Mouse (Mus musculus) macrophage (primary cell): ENCODE data around the gene Myof. TPM values are rescaled to one million over a fixed set of nuclear protein-coding genes. Genes with fewer than 3 reads are reported as not detected.

Source experiments
- H3K27ac ChIP-seq: fragments of 350-480 bp; formaldehyde crosslinking; 2 replicates; pipeline ENCODE4 v1.9.0; 2021
- H3K36me3 ChIP-seq: fragments of 350-480 bp; formaldehyde crosslinking; 2 replicates; pipeline ENCODE4 v1.9.0; 2021; ENCODE audit errors: inconsistent target
- H3K4me3 ChIP-seq: fragments of 350-480 bp; formaldehyde crosslinking; 2 replicates; pipeline ENCODE4 v1.9.0; 2021; ENCODE audit errors: inconsistent target
- H3K79me2 ChIP-seq: fragments of 350-480 bp; formaldehyde crosslinking; 2 replicates; pipeline ENCODE4 v1.9.0; 2021; ENCODE audit errors: inconsistent target
- WGBS: methylation state at CpG from one replicate; pipeline ENCODE4 v1.1.7; 2026; ENCODE audit warnings: inconsistent platforms; ENCODE audit not compliant: missing documents; 5-methylcytosine and 5-hydroxymethylcytosine counted together
- polyA plus RNA-seq: library from polyadenylated mRNA; stranded (reverse); fragments of 250-400 nt; gene quantifications from 3 replicates; pipeline ENCODE4 v1.2.4, GENCODE M21; 2018; ENCODE audit warnings: inconsistent platforms

Gene Myof
- polyA plus RNA-seq, 1 experiment from 2014 or later: 281 TPM

GRCm38 (mm10) chr19:37960791-37961190 is 82.6 kb downstream of the Myof start:
- no peak overlapping the region for H3K4me3 ChIP-seq
- H3K27ac ChIP-seq: no peak overlapping the region
- WGBS: 91% methylated on average over 9 of the region's 9 CpGs
- no peaks in the 10 kb centered on the region for H3K79me2 ChIP-seq
- peaks cover 21% of the 10 kb centered on the region; the same call in 1 of the 2 replicates for H3K36me3 ChIP-seq

- Histone ChIP-seq H3K36me3 (peaks cover 21% of the 10 kb centered on the region), H3K27ac (no peak overlapping the region), H3K4me3 (no peak overlapping the region), H3K79me2 (no peaks in the 10 kb centered on the region)
- 56% methylated on average over 10 of the region's 10 CpGs for WGBS
These were observed 83.7 kb downstream of the Myof start for GRCm38 (mm10) chr19:37959543-37960215.

GRCm38 (mm10) chr19:37959076-37959475 is 84.3 kb downstream of the Myof start:
- 92% methylated on average over 4 of the region's 6 CpGs for WGBS
- peaks cover 27% of the 10 kb centered on the region for H3K36me3 ChIP-seq
- H3K4me3 ChIP-seq: no peak overlapping the region
- no peaks in the 10 kb centered on the region for H3K79me2 ChIP-seq
- H3K27ac ChIP-seq: no peak overlapping the region

GRCm38 (mm10) chr19:37957256-37957655 is 86.1 kb downstream of the Myof start:
- 24% methylated on average over 7 of the region's 7 CpGs for WGBS
- H3K36me3 ChIP-seq: peaks cover 44% of the 10 kb centered on the region
- H3K4me3 ChIP-seq: no peak overlapping the region
- H3K79me2 ChIP-seq: no peaks in the 10 kb centered on the region
- H3K27ac ChIP-seq: peak overlapping the region; percentile 41

GRCm38 (mm10) chr19:37956006-37956405 is 87.4 kb downstream of the Myof start:
- Histone ChIP-seq H3K79me2 (no peaks in the 10 kb centered on the region), H3K4me3 (no peak overlapping the region), H3K36me3 (peaks cover 56% of the 10 kb centered on the region), H3K27ac (peak overlapping the region; percentile 57)
- WGBS: 69% methylated on average over 3 of the region's 3 CpGs

GRCm38 (mm10) chr19:37955425-37956001 is 87.9 kb downstream of the Myof start:
- H3K4me3 ChIP-seq: no peak overlapping the region
- H3K27ac ChIP-seq: peak overlapping the region; percentile 57
- no peaks in the 10 kb centered on the region for H3K79me2 ChIP-seq
- H3K36me3 ChIP-seq: peaks cover 61% of the 10 kb centered on the region
- WGBS: 28% methylated on average over 6 of the region's 7 CpGs

- H3K36me3 ChIP-seq: peaks cover 63% of the 10 kb centered on the region
- H3K79me2 ChIP-seq: no peaks in the 10 kb centered on the region
- H3K27ac ChIP-seq: peak overlapping the region; percentile 57; the same call in 1 of the 2 replicates
- WGBS: 80% methylated on average over 5 of the region's 5 CpGs
- no peak overlapping the region for H3K4me3 ChIP-seq
These were observed 88.6 kb downstream of the Myof start for GRCm38 (mm10) chr19:37954772-37955171.

- H3K4me3 ChIP-seq: no peak overlapping the region
- peaks cover 68% of the 10 kb centered on the region for H3K36me3 ChIP-seq
- H3K79me2 ChIP-seq: no peaks in the 10 kb centered on the region
- WGBS: 92% methylated on average over 8 of the region's 8 CpGs
- no peak overlapping the region for H3K27ac ChIP-seq
These were observed 89.1 kb downstream of the Myof start for GRCm38 (mm10) chr19:37954236-37954635.

GRCm38 (mm10) chr19:37946696-37947095 is 96.7 kb downstream of the Myof start:
- Histone ChIP-seq H3K36me3 (peaks cover 97% of the 10 kb centered on the region), H3K79me2 (no peaks in the 10 kb centered on the region), H3K4me3 (no peak overlapping the region), H3K27ac (no peak overlapping the region)
- WGBS: 69% methylated on average over 4 of the region's 4 CpGs

GRCm38 (mm10) chr19:37946053-37946452 is 97.3 kb downstream of the Myof start:
- Histone ChIP-seq H3K79me2 (no peaks in the 10 kb centered on the region), H3K4me3 (no peak overlapping the region), H3K36me3 (peaks cover 97% of the 10 kb centered on the region), H3K27ac (no peak overlapping the region)
- 88% methylated on average over 8 of the region's 8 CpGs for WGBS

- Histone ChIP-seq H3K79me2 (no peaks in the 10 kb centered on the region), H3K36me3 (peaks cover 96% of the 10 kb centered on the region), H3K4me3 (no peak overlapping the region), H3K27ac (no peak overlapping the region)
- WGBS: 66% methylated on average over 8 of the region's 10 CpGs
These were observed 104.2 kb downstream of the Myof start for GRCm38 (mm10) chr19:37939203-37939602.

- Histone ChIP-seq H3K36me3 (peaks cover 96% of the 10 kb centered on the region), H3K79me2 (no peaks in the 10 kb centered on the region), H3K27ac (no peak overlapping the region), H3K4me3 (no peak overlapping the region)
These were observed 106.3 kb downstream of the Myof start for GRCm38 (mm10) chr19:37937092-37937491.

- H3K36me3 ChIP-seq: peaks cover 97% of the 10 kb centered on the region
- H3K27ac ChIP-seq: no peak overlapping the region
- 96% methylated on average over 6 of the region's 6 CpGs for WGBS
- H3K79me2 ChIP-seq: no peaks in the 10 kb centered on the region
- no peak overlapping the region for H3K4me3 ChIP-seq
These were observed 108.7 kb downstream of the Myof start for GRCm38 (mm10) chr19:37934640-37935039.

GRCm38 (mm10) chr19:37932198-37932597 is 111.2 kb downstream of the Myof start:
- 92% methylated on average over 2 of the region's 2 CpGs for WGBS

GRCm38 (mm10) chr19:37927911-37928310 is 115.5 kb downstream of the Myof start:
- no peak overlapping the region for H3K4me3 ChIP-seq
- 92% methylated on average over 7 of the region's 7 CpGs for WGBS

More at GRCm38 (mm10) chr19:37932198-37932597, 111.2 kb downstream of the Myof start:
- Histone ChIP-seq H3K27ac (no peak overlapping the region), H3K36me3 (peaks cover 97% of the 10 kb centered on the region), H3K79me2 (no peaks in the 10 kb centered on the region), H3K4me3 (no peak overlapping the region)

More at GRCm38 (mm10) chr19:37927911-37928310, 115.5 kb downstream of the Myof start:
- peaks cover 89% of the 10 kb centered on the region for H3K36me3 ChIP-seq
- H3K27ac ChIP-seq: no peak overlapping the region
- H3K79me2 ChIP-seq: no peaks in the 10 kb centered on the region
